In genomic region chr5:36575227-36575626, GRCm38 (mm10) we compare ENCODE assay signal across 8 mouse cellular contexts. TPM values are rescaled to one million over a fixed set of nuclear protein-coding genes. Genes with fewer than 3 reads are reported as not detected.
DNase-seq lines count a peak whose midpoint lies in the region; ATAC-seq and TF ChIP-seq lines count a peak whose summit lies in the region.

No protein-coding gene starts in this region.

- H3K27me3 ChIP-seq in liver, postnatal 0 days (ENCODE audit: insufficient read depth, low read length) = no peaks in the 10 kb centered on the region

- H3K36me3 ChIP-seq in liver, postnatal 0 days (replicated peaks; ENCODE audit: insufficient read depth, low read length) = peaks cover 18% of the 10 kb centered on the region

- no peaks in the 10 kb centered on the region for H3K9me3 ChIP-seq in liver, postnatal 0 days (ENCODE audit: low read length)

- peak overlapping the region; percentile 63 for H3K27ac ChIP-seq in liver, postnatal 0 days (ENCODE audit: low read depth)

- peaks cover 38% of the 10 kb centered on the region for H3K4me1 ChIP-seq in liver, postnatal 0 days (ENCODE audit: insufficient read depth)

- TF ChIP-seq EP300 in liver, postnatal 0 days (IDR thresholded peaks at IDR 0.05; ENCODE audit: low read depth) = no peak

- no peak overlapping the region for H3K4me2 ChIP-seq in liver, postnatal 0 days (ENCODE audit: low read depth, low read length)

- H3K9ac ChIP-seq in liver, postnatal 0 days (replicated peaks) = no peak overlapping the region

- TF ChIP-seq CTCF in liver, postnatal 0 days (IDR thresholded peaks at IDR 0.05; ENCODE audit: low read depth) = no peak

- peak; percentile 56 for DNase-seq in gastrocnemius, adult 18-20 months (ENCODE audit: low spot score)
- no peak for DNase-seq in gastrocnemius, postnatal 36 days
- DNase-seq in adipocyte (ENCODE audit: low spot score) = peak; percentile 88
- DNase-seq in heart, postnatal 10 days = peak; percentile 73 to 81
- DNase-seq in liver, postnatal 0 days = no peak
- no peak for DNase-seq in right cerebral cortex, postnatal 36 days (ENCODE audit: low spot score in 2 of 2)
- no peak for DNase-seq in cerebellum, adult 11 months
- no peak for DNase-seq in frontal cortex, postnatal 14 days (ENCODE audit: low spot score in 2 of 2)

- intact Hi-C loops in gastrocnemius, postnatal 36 days (cut with DNase I) = no loop called here
- intact Hi-C loops in heart, postnatal 10 days (cut with DNase I) = no loop called here

- WGBS in liver, postnatal 0 days (ENCODE audit: insufficient replicate concordance) = 74% methylated on average over 3 of the region's 3 CpGs

- no peak overlapping the region for H3K4me3 ChIP-seq in liver, postnatal 0 days (ENCODE audit: low read depth, low read length)

- no peak for ATAC-seq in liver, postnatal 0 days

RNA-seq across cellular contexts. Expression of gene Tbc1d14, which starts 17.8 kb away (rescaled TPM):
- 10 to 100 TPM; 14.5 to 14.6 TPM for total RNA-seq in gastrocnemius, adult 18-20 months (2021)
- total RNA-seq in gastrocnemius, postnatal 36 days (2021) = 10 to 100 TPM; 10.4 to 13.3 TPM
- total RNA-seq in heart, postnatal 10 days (2021) = 10 to 100 TPM; 19.4 to 22.8 TPM
- 5.7 and 6.5 TPM in 2 replicates for polyA plus RNA-seq in liver, postnatal 0 days (2015; fragmentation: Nextera tagmentation; extraction: Ambion mirVana)

Comparison
In these comparisons a context has a peak if more than half of its experiments do, and no peak if none do; other contexts are left out.
1. DNase-seq: peak in gastrocnemius, adult 18-20 months (single experiment), adipocyte (single experiment) and heart, postnatal 10 days (2 of 2); none in gastrocnemius, postnatal 36 days (0 of 2), liver, postnatal 0 days (single experiment), right cerebral cortex, postnatal 36 days (0 of 2), cerebellum, adult 11 months (single experiment) and frontal cortex, postnatal 14 days (0 of 2).